Mouse (Mus musculus): ENCODE measurements around the gene Fkbp5. TPM values are rescaled to one million over a fixed set of nuclear protein-coding genes. Genes with fewer than 3 reads are reported as not detected.

Fkbp5 gene
- polyA plus RNA-seq, 1 experiment from 2014 or later: 22.0 TPM

DNA sequence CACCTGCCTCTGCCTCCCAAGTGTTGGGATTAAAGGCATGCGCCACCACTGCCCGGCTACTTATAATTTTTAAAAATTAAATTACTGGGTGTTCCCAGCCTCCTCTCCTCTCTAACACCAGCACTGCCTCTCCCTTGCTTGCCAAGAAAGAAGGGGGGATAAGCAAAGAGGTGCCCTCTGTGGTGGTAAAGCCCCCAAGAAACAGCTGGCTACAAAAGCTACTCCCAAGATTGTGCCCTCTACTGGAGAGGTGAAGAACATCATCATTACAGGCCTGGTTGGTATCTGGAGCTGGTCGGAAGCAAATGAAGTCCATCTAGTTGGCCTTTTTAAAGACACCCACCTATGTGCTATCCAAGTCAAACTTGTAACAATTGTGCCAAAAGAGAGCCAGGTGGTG, 2.5 kb upstream of the Fkbp5 start:
- Histone ChIP-seq H3K36me3 (ENCODE audit: control insufficient read depth, insufficient read depth, low read length) (no peaks in the 10 kb centered on the region), H3K9ac (ENCODE audit: low read depth, low read length) (no peak overlapping the region), H3K4me1 (ENCODE audit: control insufficient read depth, insufficient read depth, low read length) (peaks cover 55% of the 10 kb centered on the region), H3K9me3 (ENCODE audit: control insufficient read depth, low read length) (no peaks in the 10 kb centered on the region), H3K27ac (ENCODE audit: low read length) (no peak overlapping the region), H3K4me3 (ENCODE audit: low read length) (no peak overlapping the region), H3K4me2 (ENCODE audit: low read depth, low read length) (no peak overlapping the region), H3K27me3 (replicated peaks; ENCODE audit: control insufficient read depth, insufficient read depth, low read length) (no peaks in the 10 kb centered on the region)
- WGBS: 92% methylated on average over 3 of the region's 3 CpGs
- no peak for ATAC-seq

DNA sequence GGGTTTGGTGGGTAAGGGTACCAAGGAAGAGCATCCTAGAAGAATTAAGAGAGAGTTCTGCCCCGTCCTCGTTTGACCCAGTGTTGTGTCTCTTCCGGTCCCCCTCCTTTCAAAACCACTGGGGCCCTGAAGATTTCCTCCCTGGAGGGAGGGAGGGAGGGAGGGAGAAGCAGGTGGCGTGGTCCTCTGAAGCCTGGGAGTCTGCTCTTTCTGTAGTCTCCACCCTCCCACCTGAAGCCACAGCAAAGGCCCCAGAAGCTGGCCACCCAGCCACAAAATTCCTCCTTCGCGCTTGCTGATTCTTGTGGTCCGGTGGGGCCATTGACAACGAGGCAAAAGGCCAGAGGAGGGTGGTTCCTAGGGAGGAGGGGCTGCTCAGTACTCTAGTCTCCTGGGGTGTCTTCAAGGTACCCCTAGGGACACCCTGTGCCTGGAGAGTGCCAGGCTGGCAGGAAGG, 1.3 kb upstream of the Fkbp5 start:
- peaks cover 57% of the 10 kb centered on the region for H3K4me1 ChIP-seq (ENCODE audit: control insufficient read depth, insufficient read depth, low read length)
- H3K36me3 ChIP-seq (ENCODE audit: control insufficient read depth, insufficient read depth, low read length): no peaks in the 10 kb centered on the region
- peak overlapping the region; percentile 93 for H3K27ac ChIP-seq (ENCODE audit: low read length)
- H3K9ac ChIP-seq (ENCODE audit: low read depth, low read length): peak overlapping the region; percentile 76
- no peaks in the 10 kb centered on the region for H3K27me3 ChIP-seq (replicated peaks; ENCODE audit: control insufficient read depth, insufficient read depth, low read length)
- H3K4me3 ChIP-seq (ENCODE audit: low read length): peak overlapping the region; percentile 51
- peak overlapping the region; percentile 95 for H3K4me2 ChIP-seq (ENCODE audit: low read depth, low read length)
- no peaks in the 10 kb centered on the region for H3K9me3 ChIP-seq (ENCODE audit: control insufficient read depth, low read length)
- ATAC-seq: no peak
- 37% methylated on average over 8 of the region's 8 CpGs for WGBS

DNA sequence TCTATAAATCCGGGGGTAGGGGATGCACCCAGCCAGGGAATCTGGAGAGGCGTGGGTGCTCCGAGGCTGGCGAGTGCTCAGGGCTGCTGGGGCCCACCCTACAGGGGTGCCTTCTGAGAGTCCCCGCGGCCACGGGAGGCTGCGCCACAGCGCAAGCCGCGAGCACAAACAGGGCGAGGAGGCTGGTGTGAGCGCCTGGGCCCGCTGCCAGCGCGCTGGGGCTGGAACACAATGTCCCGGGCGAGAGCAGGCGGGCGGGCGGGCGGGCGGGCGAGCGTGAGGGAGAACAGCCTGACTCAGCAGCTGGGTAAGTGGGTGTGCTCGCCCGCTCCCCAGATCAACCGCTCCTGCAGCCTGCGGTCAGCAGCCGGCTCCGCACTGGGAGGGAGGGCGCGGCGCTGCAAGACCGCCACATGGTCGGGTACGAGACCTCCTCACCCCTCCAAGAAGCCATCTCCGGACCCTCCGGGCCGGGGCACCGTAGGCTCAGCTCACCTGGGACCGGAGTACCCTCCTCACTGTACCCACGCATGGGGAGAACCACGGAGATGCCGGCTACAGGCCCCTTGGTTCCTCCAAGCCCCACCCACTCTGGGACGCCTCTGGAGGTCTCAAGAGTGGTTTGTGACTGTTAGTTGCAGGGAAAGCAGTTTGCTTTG, 758 bp upstream of the Fkbp5 start:
- ATAC-seq: peak; percentile 53
- WGBS: 2% methylated on average over 43 of the region's 46 CpGs
- Histone ChIP-seq H3K9me3 (ENCODE audit: control insufficient read depth, low read length) (no peaks in the 10 kb centered on the region), H3K27ac (ENCODE audit: low read length) (peak overlapping the region; percentile 93), H3K27me3 (replicated peaks; ENCODE audit: control insufficient read depth, insufficient read depth, low read length) (no peaks in the 10 kb centered on the region), H3K9ac (ENCODE audit: low read depth, low read length) (peak overlapping the region; percentile 76), H3K4me2 (ENCODE audit: low read depth, low read length) (peak overlapping the region; percentile 95), H3K4me3 (ENCODE audit: low read length) (peak overlapping the region; percentile 51), H3K4me1 (ENCODE audit: control insufficient read depth, insufficient read depth, low read length) (peaks cover 52% of the 10 kb centered on the region), H3K36me3 (ENCODE audit: control insufficient read depth, insufficient read depth, low read length) (no peaks in the 10 kb centered on the region)

DNA sequence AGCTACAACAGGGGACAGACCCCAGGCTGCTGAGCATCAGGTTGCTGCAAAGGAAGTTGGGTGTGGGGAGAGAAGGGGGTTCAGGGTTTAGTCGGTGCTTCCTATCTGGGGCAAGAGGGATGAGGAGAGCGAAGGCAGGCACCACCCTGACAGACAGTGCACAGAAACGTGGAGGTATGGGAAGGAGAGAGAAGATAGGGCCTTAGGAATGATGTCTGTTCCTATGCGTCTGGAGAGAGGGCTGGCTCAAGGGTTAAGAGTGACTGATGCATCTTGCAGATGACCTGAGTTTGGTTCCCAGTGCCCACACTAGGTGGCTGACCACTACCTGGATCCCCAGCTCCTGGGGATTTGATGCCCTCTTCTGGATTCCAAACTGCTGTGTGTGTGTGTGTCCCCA, 446 bp downstream of the Fkbp5 start:
- ATAC-seq: no peak
- no peaks in the 10 kb centered on the region for H3K9me3 ChIP-seq (ENCODE audit: control insufficient read depth, low read length)
- H3K4me2 ChIP-seq (ENCODE audit: low read depth, low read length): peak overlapping the region; percentile 95; the same call in 1 of the 2 replicates
- H3K36me3 ChIP-seq (ENCODE audit: control insufficient read depth, insufficient read depth, low read length): no peaks in the 10 kb centered on the region
- H3K4me3 ChIP-seq (ENCODE audit: low read length): no peak overlapping the region
- no peak overlapping the region for H3K9ac ChIP-seq (ENCODE audit: low read depth, low read length)
- H3K4me1 ChIP-seq (ENCODE audit: control insufficient read depth, insufficient read depth, low read length): peaks cover 59% of the 10 kb centered on the region
- WGBS: 66% methylated on average over 4 of the region's 4 CpGs
- no peaks in the 10 kb centered on the region for H3K27me3 ChIP-seq (replicated peaks; ENCODE audit: control insufficient read depth, insufficient read depth, low read length)
- peak overlapping the region; percentile 65 for H3K27ac ChIP-seq (ENCODE audit: low read length)

DNA sequence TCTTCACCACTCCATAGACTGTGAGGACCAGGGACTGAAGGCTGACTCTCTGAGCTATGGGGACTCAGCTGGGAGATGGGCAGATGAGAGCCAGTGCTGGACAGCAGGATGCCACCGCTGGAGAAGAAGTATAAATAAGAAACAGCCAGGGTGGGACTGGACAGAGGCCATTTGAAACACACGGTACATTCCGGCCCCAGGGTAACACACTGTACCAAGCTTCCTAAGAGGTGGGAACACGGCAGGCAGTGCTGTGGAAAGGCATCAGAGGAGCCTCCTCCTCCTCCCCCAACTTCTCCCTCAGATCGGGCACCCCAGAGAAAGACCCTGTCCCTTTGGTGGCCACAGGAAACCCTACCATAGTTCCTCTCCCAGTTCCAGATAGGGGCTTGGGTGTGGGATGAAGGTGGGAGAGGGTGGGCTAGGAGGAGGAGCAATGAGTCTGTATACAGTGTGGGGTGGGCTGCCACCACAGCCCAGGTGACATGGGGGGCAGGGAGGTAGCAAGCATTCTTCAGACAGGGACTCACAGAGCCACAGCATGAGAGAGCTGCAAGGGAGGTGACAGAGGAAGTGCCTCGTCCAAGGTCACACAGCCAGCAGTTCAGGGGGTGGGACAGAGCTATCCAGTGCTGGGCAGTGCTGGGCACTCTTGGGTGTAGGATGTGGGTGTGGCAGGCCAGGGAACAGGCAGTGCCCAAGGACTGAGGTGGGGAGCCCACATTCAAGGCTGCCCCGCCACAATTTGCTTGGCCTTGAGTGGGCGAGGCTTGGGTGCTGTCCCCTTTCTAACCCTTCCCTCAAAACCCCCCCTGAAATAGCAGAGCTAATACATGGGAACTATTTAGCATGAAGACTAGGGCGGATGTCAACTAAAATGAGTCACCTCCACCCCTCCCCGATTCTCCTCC, 1.6 kb downstream of the Fkbp5 start:
- Histone ChIP-seq H3K4me1 (ENCODE audit: control insufficient read depth, insufficient read depth, low read length) (peaks cover 59% of the 10 kb centered on the region), H3K9ac (ENCODE audit: low read depth, low read length) (peak overlapping the region; percentile 40; the same call in 1 of the 2 replicates), H3K36me3 (ENCODE audit: control insufficient read depth, insufficient read depth, low read length) (no peaks in the 10 kb centered on the region), H3K9me3 (ENCODE audit: control insufficient read depth, low read length) (no peaks in the 10 kb centered on the region), H3K4me2 (ENCODE audit: low read depth, low read length) (no peak overlapping the region), H3K27me3 (replicated peaks; ENCODE audit: control insufficient read depth, insufficient read depth, low read length) (no peaks in the 10 kb centered on the region), H3K27ac (ENCODE audit: low read length) (0 out of 2 replicates have a peak overlapping the region, but pooled peaks have one; percentile 28), H3K4me3 (ENCODE audit: low read length) (no peak overlapping the region)
- 50% methylated on average over 10 of the region's 10 CpGs for WGBS
- ATAC-seq: peak; percentile 17

DNA sequence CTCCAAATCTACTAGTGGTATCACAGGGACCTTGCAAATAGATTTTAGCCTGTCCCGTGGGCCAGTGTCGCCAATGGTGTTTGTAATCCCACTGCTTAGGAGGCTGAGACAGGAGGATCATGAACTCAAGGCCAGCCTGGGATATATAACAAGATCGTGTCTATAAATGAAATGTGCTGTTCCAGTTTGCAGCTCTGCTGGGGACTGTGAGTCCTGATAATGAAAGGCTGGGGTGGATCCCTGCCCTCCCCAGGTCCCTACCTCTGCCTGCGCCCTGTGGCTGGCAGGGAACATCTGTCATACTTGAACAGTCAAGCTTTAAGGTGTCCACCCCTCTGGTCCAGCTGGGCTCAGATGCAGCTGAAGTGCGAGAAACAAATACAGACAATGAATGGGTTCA, 2.8 kb downstream of the Fkbp5 start:
- WGBS: 68% methylated on average over 5 of the region's 5 CpGs
- Histone ChIP-seq H3K27me3 (replicated peaks; ENCODE audit: control insufficient read depth, insufficient read depth, low read length) (no peaks in the 10 kb centered on the region), H3K27ac (ENCODE audit: low read length) (no peak overlapping the region), H3K4me3 (ENCODE audit: low read length) (no peak overlapping the region), H3K9me3 (ENCODE audit: control insufficient read depth, low read length) (no peaks in the 10 kb centered on the region), H3K4me1 (ENCODE audit: control insufficient read depth, insufficient read depth, low read length) (peaks cover 62% of the 10 kb centered on the region), H3K36me3 (ENCODE audit: control insufficient read depth, insufficient read depth, low read length) (no peaks in the 10 kb centered on the region), H3K4me2 (ENCODE audit: low read depth, low read length) (no peak overlapping the region), H3K9ac (ENCODE audit: low read depth, low read length) (no peak overlapping the region)
- no peak for ATAC-seq

DNA sequence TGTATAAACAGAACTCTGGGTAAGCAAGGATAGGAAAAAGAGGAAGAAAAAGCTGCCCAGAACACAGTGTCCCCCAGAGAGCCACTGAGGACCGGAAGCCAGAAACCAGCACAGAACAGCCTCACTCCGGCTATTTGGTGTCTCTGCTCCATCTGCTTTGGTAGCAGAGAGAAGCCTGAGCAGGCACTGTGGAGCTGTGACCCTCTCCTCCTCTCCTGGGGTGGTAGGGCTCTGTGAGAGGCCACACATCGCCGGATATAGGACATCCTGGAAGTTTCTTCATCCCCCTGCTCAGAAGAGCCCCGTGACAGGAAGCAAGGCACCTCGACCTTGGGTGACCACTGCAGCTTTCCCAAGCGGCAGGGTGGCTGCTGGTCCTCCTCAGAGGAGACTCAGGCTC, 3.5 kb downstream of the Fkbp5 start:
- ATAC-seq: no peak
- H3K27me3 ChIP-seq (replicated peaks; ENCODE audit: control insufficient read depth, insufficient read depth, low read length): no peaks in the 10 kb centered on the region
- 0 out of 2 replicates have a peak overlapping the region, but pooled peaks have one; percentile 30 for H3K9ac ChIP-seq (ENCODE audit: low read depth, low read length)
- WGBS: 64% methylated on average over 7 of the region's 7 CpGs
- H3K36me3 ChIP-seq (ENCODE audit: control insufficient read depth, insufficient read depth, low read length): no peaks in the 10 kb centered on the region
- no peaks in the 10 kb centered on the region for H3K9me3 ChIP-seq (ENCODE audit: control insufficient read depth, low read length)
- peak overlapping the region; percentile 43 for H3K27ac ChIP-seq (ENCODE audit: low read length)
- no peak overlapping the region for H3K4me3 ChIP-seq (ENCODE audit: low read length)
- no peak overlapping the region for H3K4me2 ChIP-seq (ENCODE audit: low read depth, low read length)
- peaks cover 60% of the 10 kb centered on the region for H3K4me1 ChIP-seq (ENCODE audit: control insufficient read depth, insufficient read depth, low read length)

DNA sequence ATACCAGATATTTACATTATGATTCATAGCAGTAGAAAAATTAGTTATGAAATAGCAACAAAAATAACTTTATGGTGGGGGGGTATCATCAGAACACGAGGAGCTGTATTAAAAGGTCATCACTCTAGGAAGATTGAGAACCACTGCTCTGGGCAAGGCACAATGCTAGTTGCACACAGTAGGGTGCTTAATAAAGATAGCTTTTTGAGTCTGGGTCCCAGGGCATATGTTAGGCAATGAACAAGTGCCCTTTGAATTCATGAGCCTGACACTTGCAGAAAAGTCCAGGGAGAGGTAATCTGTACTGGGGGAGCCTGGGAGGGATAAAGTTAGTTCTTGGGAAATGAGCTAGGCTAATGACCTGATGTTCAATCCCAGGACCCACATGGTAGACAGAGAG, 4.0 kb downstream of the Fkbp5 start:
- Histone ChIP-seq H3K4me3 (ENCODE audit: low read length) (no peak overlapping the region), H3K4me1 (ENCODE audit: control insufficient read depth, insufficient read depth, low read length) (peaks cover 55% of the 10 kb centered on the region), H3K4me2 (ENCODE audit: low read depth, low read length) (no peak overlapping the region), H3K27me3 (replicated peaks; ENCODE audit: control insufficient read depth, insufficient read depth, low read length) (no peaks in the 10 kb centered on the region), H3K27ac (ENCODE audit: low read length) (peak overlapping the region; percentile 91), H3K36me3 (ENCODE audit: control insufficient read depth, insufficient read depth, low read length) (no peaks in the 10 kb centered on the region), H3K9ac (ENCODE audit: low read depth, low read length) (no peak overlapping the region), H3K9me3 (ENCODE audit: control insufficient read depth, low read length) (no peaks in the 10 kb centered on the region)
- WGBS: 38% methylated on average over 1 of the region's 1 CpGs
- ATAC-seq: no peak

DNA sequence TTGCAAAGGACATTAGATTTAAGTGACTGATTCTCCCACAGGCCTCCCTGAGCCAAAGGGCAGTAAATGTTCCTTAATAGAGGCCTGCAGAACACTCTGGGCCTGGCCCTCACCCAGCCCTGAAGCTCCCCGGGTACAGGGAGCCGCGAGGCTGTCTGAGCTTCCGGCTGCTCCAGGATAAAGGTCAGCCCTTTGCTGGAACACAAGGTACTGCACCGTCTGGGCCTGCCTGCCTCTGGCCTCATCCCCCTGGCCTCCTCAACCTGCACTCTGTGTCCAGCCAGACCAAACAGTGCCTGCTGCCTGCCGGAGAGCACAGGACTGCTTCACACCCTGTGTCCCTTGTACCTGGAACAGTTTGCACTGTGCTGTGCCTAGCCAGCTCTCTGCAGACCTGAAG, 4.6 kb downstream of the Fkbp5 start:
- no peak overlapping the region for H3K4me2 ChIP-seq (ENCODE audit: low read depth, low read length)

More for the DNA sequence above, 4.6 kb downstream of the Fkbp5 start:
- no peak overlapping the region for H3K4me3 ChIP-seq (ENCODE audit: low read length)
- no peaks in the 10 kb centered on the region for H3K36me3 ChIP-seq (ENCODE audit: control insufficient read depth, insufficient read depth, low read length)
- peak overlapping the region; percentile 91 for H3K27ac ChIP-seq (ENCODE audit: low read length)
- peaks cover 51% of the 10 kb centered on the region for H3K4me1 ChIP-seq (ENCODE audit: control insufficient read depth, insufficient read depth, low read length)
- ATAC-seq: peak; percentile 82
- peak overlapping the region; percentile 48 for H3K9ac ChIP-seq (ENCODE audit: low read depth, low read length)
- 24% methylated on average over 6 of the region's 6 CpGs for WGBS
- no peaks in the 10 kb centered on the region for H3K9me3 ChIP-seq (ENCODE audit: control insufficient read depth, low read length)
- H3K27me3 ChIP-seq (replicated peaks; ENCODE audit: control insufficient read depth, insufficient read depth, low read length): no peaks in the 10 kb centered on the region

Data from intestine, embryonic 16.5 days (tissue).